Mouse (Mus musculus) brain, embryonic 14.5 days (tissue): ENCODE measurements around the gene Kirrel3.

Source experiments
- CTCF ChIP-seq: fragments of 200-500 bp; IDR thresholded peaks from 2 replicates; pipeline ENCODE4 v1.5.1; 2012; ENCODE audit warnings: inconsistent platforms, mild to moderate bottlenecking, moderate library complexity, borderline replicate concordance; ENCODE audit not compliant: insufficient read depth, insufficient read length; ENCODE audit errors: extremely low read depth
- POLR2A ChIP-seq: fragments of 200-500 bp; IDR thresholded peaks from 2 replicates; pipeline ENCODE4 v1.6.1; 2012; ENCODE audit warnings: mild to moderate bottlenecking, inconsistent platforms, borderline replicate concordance; ENCODE audit not compliant: poor library complexity, insufficient read depth, insufficient read length, severe bottlenecking; ENCODE audit errors: extremely low read depth

- TF ChIP-seq CTCF (no peak), POLR2A (no peak)
These were observed 360.7 kb downstream of the Kirrel3 start for GRCm38 (mm10) chr9:34846440-34846839.
